Mouse (Mus musculus): ENCODE data around the gene Asap2. TPM values are rescaled to one million over a fixed set of nuclear protein-coding genes. Genes with fewer than 3 reads are reported as not detected.
A peak's percentile ranks its signal among the peaks of the same experiment; 100 is the strongest.

Asap2 gene
- polyA plus RNA-seq, 1 experiment from 2014 or later, result 9.5 TPM

- no peak overlapping the region for H3K27ac ChIP-seq
- no peak overlapping the region for H3K4me3 ChIP-seq (replicated peaks)
- H3K36me3 ChIP-seq, result peaks cover 3% of the 10 kb centered on the region; the same call in 1 of the 2 replicates
- H3K9me3 ChIP-seq (replicated peaks), result no peaks in the 10 kb centered on the region
- no peak for ATAC-seq (replicated peaks; ENCODE audit: low FRiP score)
- H3K4me2 ChIP-seq, result no peak overlapping the region
- H3K9ac ChIP-seq, result no peak overlapping the region
- WGBS, result 77% methylated on average over 5 of the region's 5 CpGs
- no peaks in the 10 kb centered on the region for H3K27me3 ChIP-seq
- peaks cover 10% of the 10 kb centered on the region; the same call in 1 of the 2 replicates for H3K4me1 ChIP-seq
These were observed 186.1 kb downstream of the Asap2 start for GRCm38 (mm10) chr12:21176399-21176798.

- H3K9ac ChIP-seq, result no peak overlapping the region
- H3K4me3 ChIP-seq (replicated peaks), result no peak overlapping the region
- H3K9me3 ChIP-seq (replicated peaks), result no peaks in the 10 kb centered on the region
- H3K36me3 ChIP-seq, result no peaks in the 10 kb centered on the region
- H3K27me3 ChIP-seq, result no peaks in the 10 kb centered on the region
- no peak overlapping the region for H3K4me2 ChIP-seq
- ATAC-seq (replicated peaks; ENCODE audit: low FRiP score), result 0 out of 2 replicates have a peak, but pooled peaks have one; percentile 13
- peaks cover 4% of the 10 kb centered on the region; the same call in 1 of the 2 replicates for H3K4me1 ChIP-seq
- H3K27ac ChIP-seq, result no peak overlapping the region
These were observed 187.0 kb downstream of the Asap2 start for GRCm38 (mm10) chr12:21177123-21177698.

- Histone ChIP-seq H3K36me3 (no peaks in the 10 kb centered on the region), H3K27ac (no peak overlapping the region), H3K9ac (no peak overlapping the region), H3K4me2 (no peak overlapping the region), H3K9me3 (replicated peaks) (no peaks in the 10 kb centered on the region), H3K4me3 (replicated peaks) (no peak overlapping the region), H3K27me3 (no peaks in the 10 kb centered on the region), H3K4me1 (0 out of 2 replicates have a peak, but pooled peaks cover 3% of the 10 kb centered on the region)
- 86% methylated on average over 6 of the region's 6 CpGs for WGBS
- ATAC-seq (replicated peaks; ENCODE audit: low FRiP score), result no peak
These were observed 189.8 kb downstream of the Asap2 start for GRCm38 (mm10) chr12:21180091-21180490.

GRCm38 (mm10) chr12:21182786-21183185 is 192.5 kb downstream of the Asap2 start:
- Histone ChIP-seq H3K4me2 (no peak overlapping the region), H3K4me1 (no peaks in the 10 kb centered on the region), H3K4me3 (replicated peaks) (no peak overlapping the region), H3K27ac (no peak overlapping the region), H3K9ac (no peak overlapping the region), H3K27me3 (no peaks in the 10 kb centered on the region), H3K36me3 (peaks cover 3% of the 10 kb centered on the region; the same call in 1 of the 2 replicates), H3K9me3 (replicated peaks) (no peaks in the 10 kb centered on the region)
- ATAC-seq (replicated peaks; ENCODE audit: low FRiP score), result no peak
- 88% methylated on average over 4 of the region's 4 CpGs for WGBS

GRCm38 (mm10) chr12:21183321-21183720 is 193.1 kb downstream of the Asap2 start:
- peaks cover 3% of the 10 kb centered on the region; the same call in 1 of the 2 replicates for H3K36me3 ChIP-seq
- H3K27ac ChIP-seq, result no peak overlapping the region
- H3K9me3 ChIP-seq (replicated peaks), result no peaks in the 10 kb centered on the region
- no peak overlapping the region for H3K4me2 ChIP-seq
- no peak for ATAC-seq (replicated peaks; ENCODE audit: low FRiP score)
- H3K4me1 ChIP-seq, result no peaks in the 10 kb centered on the region
- no peaks in the 10 kb centered on the region for H3K27me3 ChIP-seq
- WGBS, result 72% methylated on average over 6 of the region's 6 CpGs
- H3K9ac ChIP-seq, result no peak overlapping the region
- no peak overlapping the region for H3K4me3 ChIP-seq (replicated peaks)

GRCm38 (mm10) chr12:21186145-21186544 is 195.9 kb downstream of the Asap2 start:
- Histone ChIP-seq H3K4me2 (no peak overlapping the region), H3K4me1 (0 out of 2 replicates have a peak, but pooled peaks cover 7% of the 10 kb centered on the region), H3K9me3 (replicated peaks) (no peaks in the 10 kb centered on the region), H3K4me3 (replicated peaks) (no peak overlapping the region), H3K36me3 (peaks cover 3% of the 10 kb centered on the region), H3K27ac (no peak overlapping the region), H3K9ac (no peak overlapping the region), H3K27me3 (no peaks in the 10 kb centered on the region)
- ATAC-seq (replicated peaks; ENCODE audit: low FRiP score), result no peak
- 73% methylated on average over 1 of the region's 1 CpGs for WGBS

GRCm38 (mm10) chr12:21188880-21189279 is 198.6 kb downstream of the Asap2 start:
- H3K27me3 ChIP-seq, result no peaks in the 10 kb centered on the region
- ATAC-seq (replicated peaks; ENCODE audit: low FRiP score), result peak; percentile 52; the same call in 1 of the 2 replicates
- H3K9me3 ChIP-seq (replicated peaks), result no peaks in the 10 kb centered on the region
- WGBS, result 52% methylated on average over 4 of the region's 4 CpGs
- H3K36me3 ChIP-seq, result peaks cover 3% of the 10 kb centered on the region
- H3K4me3 ChIP-seq (replicated peaks), result no peak overlapping the region
- H3K4me1 ChIP-seq, result 0 out of 2 replicates have a peak, but pooled peaks cover 7% of the 10 kb centered on the region
- no peak overlapping the region for H3K27ac ChIP-seq
- no peak overlapping the region for H3K9ac ChIP-seq
- H3K4me2 ChIP-seq, result no peak overlapping the region

- H3K27ac ChIP-seq, result no peak overlapping the region
- no peak overlapping the region for H3K4me2 ChIP-seq
- H3K9me3 ChIP-seq (replicated peaks), result no peaks in the 10 kb centered on the region
- ATAC-seq (replicated peaks; ENCODE audit: low FRiP score), result no peak
- 74% methylated on average over 2 of the region's 2 CpGs for WGBS
- no peak overlapping the region for H3K4me3 ChIP-seq (replicated peaks)
- no peaks in the 10 kb centered on the region for H3K27me3 ChIP-seq
- 0 out of 2 replicates have a peak, but pooled peaks cover 7% of the 10 kb centered on the region for H3K4me1 ChIP-seq
- no peak overlapping the region for H3K9ac ChIP-seq
- H3K36me3 ChIP-seq, result peaks cover 3% of the 10 kb centered on the region
These were observed 201.3 kb downstream of the Asap2 start for GRCm38 (mm10) chr12:21191546-21191945.

- Histone ChIP-seq H3K4me1 (peaks cover 14% of the 10 kb centered on the region), H3K9ac (no peak overlapping the region), H3K4me2 (no peak overlapping the region), H3K9me3 (replicated peaks) (no peaks in the 10 kb centered on the region), H3K36me3 (peaks cover 10% of the 10 kb centered on the region; the same call in 1 of the 2 replicates), H3K4me3 (replicated peaks) (no peak overlapping the region), H3K27ac (no peak overlapping the region), H3K27me3 (no peaks in the 10 kb centered on the region)
- ATAC-seq (replicated peaks; ENCODE audit: low FRiP score), result no peak
- 91% methylated on average over 3 of the region's 3 CpGs for WGBS
These were observed 205.2 kb downstream of the Asap2 start for GRCm38 (mm10) chr12:21195497-21195896.

GRCm38 (mm10) chr12:21196420-21196819 is 206.2 kb downstream of the Asap2 start:
- no peak overlapping the region for H3K4me2 ChIP-seq
- no peak overlapping the region for H3K27ac ChIP-seq
- H3K4me3 ChIP-seq (replicated peaks), result no peak overlapping the region
- peaks cover 18% of the 10 kb centered on the region for H3K4me1 ChIP-seq
- WGBS, result 82% methylated on average over 4 of the region's 4 CpGs
- no peaks in the 10 kb centered on the region for H3K27me3 ChIP-seq
- no peak overlapping the region for H3K9ac ChIP-seq
- ATAC-seq (replicated peaks; ENCODE audit: low FRiP score), result no peak
- H3K9me3 ChIP-seq (replicated peaks), result no peaks in the 10 kb centered on the region
- H3K36me3 ChIP-seq, result peaks cover 14% of the 10 kb centered on the region; the same call in 1 of the 2 replicates

- Histone ChIP-seq H3K9me3 (replicated peaks) (no peaks in the 10 kb centered on the region), H3K9ac (no peak overlapping the region), H3K4me3 (replicated peaks) (no peak overlapping the region), H3K36me3 (peaks cover 30% of the 10 kb centered on the region), H3K4me1 (peaks cover 48% of the 10 kb centered on the region), H3K4me2 (no peak overlapping the region), H3K27me3 (no peaks in the 10 kb centered on the region), H3K27ac (0 out of 2 replicates have a peak overlapping the region, but pooled peaks have one; percentile 13)
- ATAC-seq (replicated peaks; ENCODE audit: low FRiP score), result no peak; the same call in 1 of the 2 replicates
- 81% methylated on average over 8 of the region's 8 CpGs for WGBS
These were observed 210.4 kb downstream of the Asap2 start for GRCm38 (mm10) chr12:21200613-21201012.

GRCm38 (mm10) chr12:21201485-21202269 is 211.4 kb downstream of the Asap2 start:
- Histone ChIP-seq H3K27ac (peak overlapping the region; percentile 37; the same call in 1 of the 2 replicates), H3K4me2 (no peak overlapping the region), H3K9ac (no peak overlapping the region), H3K27me3 (no peaks in the 10 kb centered on the region), H3K36me3 (peaks cover 40% of the 10 kb centered on the region), H3K4me1 (peaks cover 55% of the 10 kb centered on the region), H3K4me3 (replicated peaks) (no peak overlapping the region), H3K9me3 (replicated peaks) (no peaks in the 10 kb centered on the region)
- 68% methylated on average over 10 of the region's 10 CpGs for WGBS
- ATAC-seq (replicated peaks; ENCODE audit: low FRiP score), result no peak

Data from kidney, embryonic 15.5 days (tissue).